Mouse (Mus musculus) intestine, embryonic 15.5 days (tissue): ENCODE data around the gene Fam71a. TPM values are rescaled to one million over a fixed set of nuclear protein-coding genes. Genes with fewer than 3 reads are reported as not detected.
"Not testable (repeated sequence)": the region's sequence is repeated elsewhere in the genome, so short reads cannot be mapped to it uniquely, and the experiment has no call there.

Experiments
- ATAC-seq: fragments of 200-750 bp; cut with Nextera tagmentation; 2 replicates; pipeline ENCODE4 v1.8.0; 2017; ENCODE audit warnings: moderate TSS enrichment, moderate library complexity
- H3K27ac ChIP-seq: fragments of 300-500 bp; sonication (generic); 2 replicates; pipeline ENCODE4 v1.5.1; 2015; ENCODE audit warnings: mild to moderate bottlenecking, inconsistent platforms
- H3K27me3 ChIP-seq: fragments of 300-500 bp; sonication (generic); replicated peaks from 2 replicates; pipeline ENCODE4 v1.6.1; 2015; ENCODE audit warnings: inconsistent platforms
- H3K36me3 ChIP-seq: fragments of 300-500 bp; sonication (generic); 2 replicates; pipeline ENCODE4 v1.6.1; 2015; ENCODE audit warnings: inconsistent platforms
- H3K4me1 ChIP-seq: fragments of 300-500 bp; sonication (generic); replicated peaks from 2 replicates; pipeline ENCODE4 v1.6.1; 2015; ENCODE audit warnings: inconsistent platforms
- H3K4me2 ChIP-seq: fragments of 300-500 bp; sonication (generic); replicated peaks from 2 replicates; pipeline ENCODE4 v1.6.1; 2015; ENCODE audit warnings: mild to moderate bottlenecking, inconsistent platforms
- H3K4me3 ChIP-seq: fragments of 300-500 bp; sonication (generic); replicated peaks from 2 replicates; pipeline ENCODE4 v1.5.1; 2015; ENCODE audit warnings: inconsistent platforms
- H3K9ac ChIP-seq: fragments of 300-500 bp; sonication (generic); 2 replicates; pipeline ENCODE4 v1.6.1; 2015; ENCODE audit warnings: inconsistent platforms
- H3K9me3 ChIP-seq: fragments of 300-500 bp; sonication (generic); 2 replicates; pipeline ENCODE4 v1.6.1; 2016; ENCODE audit warnings: inconsistent platforms
- WGBS: fragments of 180-500 bp; shearing (Covaris S2); methylation state at CpG from one replicate; pipeline ENCODE4 v1.1.7; 2015; 5-methylcytosine and 5-hydroxymethylcytosine counted together
- polyA plus RNA-seq: library from polyadenylated mRNA; unstranded; fragments of >200 nt; fragmentation: Nextera tagmentation; extraction: Ambion mirVana; gene quantifications from 2 replicates; pipeline ENCODE4 v1.2.1, GENCODE M21; 2015

Fam71a gene
- polyA plus RNA-seq, 1 experiment from 2014 or later, result not detected

DNA sequence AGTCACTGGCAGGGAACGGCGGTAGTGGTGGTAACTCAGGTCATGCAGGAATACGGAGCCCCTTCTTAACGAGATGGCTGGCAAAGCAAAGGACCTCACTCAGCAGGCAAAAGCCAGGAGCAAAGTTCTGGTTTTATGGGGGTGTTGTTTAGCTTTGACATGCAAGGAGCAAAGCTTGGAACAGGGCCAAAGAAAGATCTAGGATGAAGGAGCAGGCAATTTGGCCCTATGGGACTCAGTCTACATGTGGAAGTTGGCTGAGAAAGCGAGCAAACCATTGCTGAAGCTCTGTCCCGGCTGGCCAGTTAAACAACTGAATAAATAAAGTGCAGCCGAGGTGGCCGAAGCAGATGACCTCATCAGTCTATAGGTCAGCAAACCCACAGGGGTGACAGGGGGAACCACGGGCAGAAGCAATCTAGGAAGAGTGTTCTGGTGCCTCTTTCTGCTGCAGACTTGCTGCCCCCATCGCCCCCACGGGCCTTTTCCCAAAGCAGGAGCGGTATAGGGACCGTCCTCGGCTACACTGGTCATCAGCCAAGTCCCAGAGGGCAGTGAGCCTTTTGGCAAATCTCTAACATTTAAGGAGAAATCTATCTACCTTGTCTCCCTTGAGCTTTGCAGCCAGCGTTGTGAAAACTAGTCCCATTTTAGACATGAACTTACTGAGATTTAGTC is 14.0 kb upstream of the Fam71a start:
- Histone ChIP-seq H3K4me1 (peaks cover 33% of the 10 kb centered on the region), H3K4me3 (no peak overlapping the region), H3K9ac (peak overlapping the region; percentile 18; the same call in 1 of the 2 replicates), H3K27ac (peak overlapping the region; percentile 48; the same call in 1 of the 2 replicates), H3K27me3 (0 out of 2 replicates have a peak, but pooled peaks cover 2% of the 10 kb centered on the region), H3K4me2 (peak overlapping the region; percentile 33), H3K9me3 (no peaks in the 10 kb centered on the region), H3K36me3 (no peaks in the 10 kb centered on the region)
- WGBS, result 30% methylated on average over 15 of the region's 15 CpGs
- ATAC-seq, result no peak

DNA sequence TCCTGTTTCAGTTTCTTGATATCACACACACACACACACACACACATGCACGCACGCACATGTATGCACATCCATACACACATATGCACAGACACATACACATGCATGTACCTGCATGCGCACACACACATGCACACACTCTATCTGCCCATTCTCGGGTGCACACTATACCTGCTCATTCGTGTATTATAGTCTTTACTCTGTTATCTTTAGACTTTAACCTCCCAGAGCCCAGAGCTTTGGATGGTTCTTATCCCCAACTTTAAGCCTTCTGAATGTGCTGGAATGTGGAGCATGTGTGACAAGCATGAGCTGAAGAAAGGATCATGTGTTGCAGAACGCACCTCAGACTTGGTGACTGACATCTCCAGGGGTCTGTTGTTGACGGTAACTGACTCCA is 12.3 kb upstream of the Fam71a start:
- WGBS, result 61% methylated on average over 7 of the region's 7 CpGs
- Histone ChIP-seq H3K36me3 (no peaks in the 10 kb centered on the region), H3K4me1 (peaks cover 30% of the 10 kb centered on the region), H3K27ac (no peak overlapping the region), H3K9ac (no peak overlapping the region), H3K4me3 (no peak overlapping the region), H3K9me3 (no peaks in the 10 kb centered on the region), H3K4me2 (no peak overlapping the region), H3K27me3 (0 out of 2 replicates have a peak, but pooled peaks cover 2% of the 10 kb centered on the region)
- peak; percentile 62 for ATAC-seq

DNA sequence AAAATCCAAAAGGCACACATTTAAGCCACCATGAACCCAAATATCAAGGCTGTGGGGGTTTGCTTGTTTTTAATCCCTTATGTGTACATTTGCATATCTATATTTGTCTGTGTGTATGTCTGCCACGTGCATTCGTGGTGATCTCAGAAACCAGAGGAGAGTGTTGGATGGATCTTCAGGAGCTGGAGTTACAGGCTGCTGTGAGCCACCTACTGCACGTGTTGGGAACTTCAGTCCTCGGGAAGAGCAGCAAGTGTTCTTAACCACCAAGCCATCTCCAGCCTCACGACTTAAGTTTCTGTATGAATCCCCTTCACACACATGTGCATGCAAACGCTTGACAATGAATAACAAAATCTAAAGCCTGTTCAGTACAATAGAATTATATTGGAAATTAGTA is 7.9 kb upstream of the Fam71a start:
- no peaks in the 10 kb centered on the region for H3K4me1 ChIP-seq
- no peaks in the 10 kb centered on the region for H3K36me3 ChIP-seq
- H3K4me3 ChIP-seq, result no peak overlapping the region
- no peak overlapping the region for H3K4me2 ChIP-seq
- no peak for ATAC-seq
- no peaks in the 10 kb centered on the region for H3K27me3 ChIP-seq
- no peak overlapping the region for H3K9ac ChIP-seq
- WGBS, result 12% methylated on average over 6 of the region's 6 CpGs
- H3K9me3 ChIP-seq, result no peaks in the 10 kb centered on the region
- no peak overlapping the region for H3K27ac ChIP-seq

DNA sequence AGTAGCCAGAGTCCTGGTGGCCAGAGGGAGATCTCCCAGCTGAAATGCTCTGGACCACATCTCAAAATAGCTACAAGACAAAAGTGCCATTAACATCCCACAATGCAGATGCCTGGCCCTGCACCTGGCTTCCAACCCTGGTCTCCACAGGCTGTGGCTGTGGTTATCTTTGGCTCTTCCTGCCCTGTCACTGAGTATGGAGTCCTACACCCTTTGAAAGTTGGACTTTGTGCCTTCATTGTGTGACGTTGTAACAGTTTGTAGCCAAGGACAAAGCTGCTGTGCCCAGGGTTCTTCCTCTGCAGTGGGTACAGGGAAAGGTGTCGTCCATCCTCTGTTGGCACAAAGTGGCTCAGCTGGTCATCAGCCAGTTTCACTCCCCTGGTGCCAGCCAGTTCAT is 5.8 kb upstream of the Fam71a start:
- Histone ChIP-seq H3K36me3 (no peaks in the 10 kb centered on the region), H3K9me3 (no peaks in the 10 kb centered on the region), H3K4me1 (no peaks in the 10 kb centered on the region), H3K4me2 (no peak overlapping the region), H3K9ac (no peak overlapping the region), H3K27me3 (no peaks in the 10 kb centered on the region), H3K4me3 (no peak overlapping the region), H3K27ac (no peak overlapping the region)
- 75% methylated on average over 2 of the region's 2 CpGs for WGBS
- ATAC-seq, result no peak

DNA sequence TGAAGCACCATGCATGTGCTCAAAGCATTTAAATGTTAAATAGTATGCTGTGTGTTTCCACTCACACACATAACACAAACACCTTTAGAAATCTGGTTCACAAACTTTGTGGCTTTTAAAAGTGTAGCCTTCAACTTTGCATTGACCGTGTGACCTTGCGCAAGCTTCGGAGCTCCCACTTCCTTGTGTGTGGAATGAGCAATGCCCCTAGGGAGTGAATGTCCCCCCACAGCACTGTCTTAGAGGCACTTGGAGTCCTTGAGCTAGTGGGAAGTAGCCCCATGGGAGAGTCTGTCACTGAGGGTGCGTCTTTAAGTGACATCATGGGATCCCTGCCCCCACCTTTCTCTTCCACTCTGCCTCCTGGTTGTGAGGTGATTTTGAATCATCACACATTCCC is 1.6 kb upstream of the Fam71a start:
- Histone ChIP-seq H3K27ac (no peak overlapping the region), H3K9me3 (no peaks in the 10 kb centered on the region), H3K36me3 (no peaks in the 10 kb centered on the region), H3K4me1 (no peaks in the 10 kb centered on the region), H3K9ac (no peak overlapping the region), H3K4me3 (no peak overlapping the region), H3K4me2 (no peak overlapping the region), H3K27me3 (no peaks in the 10 kb centered on the region)
- ATAC-seq, result 0 out of 2 replicates have a peak, but pooled peaks have one; percentile 43
- 69% methylated on average over 4 of the region's 4 CpGs for WGBS

DNA sequence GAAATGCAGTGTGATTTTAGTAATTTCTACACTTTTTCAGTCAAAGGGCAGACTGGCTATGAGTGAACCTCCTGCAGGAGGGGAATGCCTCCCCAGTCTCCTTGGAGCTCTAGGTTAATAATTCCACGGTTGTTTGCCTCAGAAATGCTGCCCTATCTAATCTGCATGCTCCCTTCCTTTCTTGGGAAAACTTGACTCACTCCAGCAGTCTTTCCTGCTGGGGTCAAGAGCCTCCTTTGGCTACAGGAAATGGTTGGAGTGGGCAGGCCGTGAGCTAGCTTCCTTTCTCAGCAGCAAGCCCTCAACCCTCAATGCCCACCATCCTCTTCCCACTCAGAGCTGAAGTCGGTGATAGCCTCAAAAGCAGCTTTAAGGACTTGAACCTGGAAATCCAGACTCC is 10.3 kb downstream of the Fam71a start:
- H3K4me2 ChIP-seq, result no peak overlapping the region
- no peak overlapping the region for H3K27ac ChIP-seq
- no peaks in the 10 kb centered on the region for H3K36me3 ChIP-seq
- H3K9ac ChIP-seq, result no peak overlapping the region
- H3K27me3 ChIP-seq, result no peaks in the 10 kb centered on the region
- no peak overlapping the region for H3K4me3 ChIP-seq
- H3K4me1 ChIP-seq, result no peaks in the 10 kb centered on the region
- H3K9me3 ChIP-seq, result no peaks in the 10 kb centered on the region
- peak; percentile 51; the same call in 1 of the 2 replicates for ATAC-seq
- WGBS, result 31% methylated on average over 3 of the region's 3 CpGs

DNA sequence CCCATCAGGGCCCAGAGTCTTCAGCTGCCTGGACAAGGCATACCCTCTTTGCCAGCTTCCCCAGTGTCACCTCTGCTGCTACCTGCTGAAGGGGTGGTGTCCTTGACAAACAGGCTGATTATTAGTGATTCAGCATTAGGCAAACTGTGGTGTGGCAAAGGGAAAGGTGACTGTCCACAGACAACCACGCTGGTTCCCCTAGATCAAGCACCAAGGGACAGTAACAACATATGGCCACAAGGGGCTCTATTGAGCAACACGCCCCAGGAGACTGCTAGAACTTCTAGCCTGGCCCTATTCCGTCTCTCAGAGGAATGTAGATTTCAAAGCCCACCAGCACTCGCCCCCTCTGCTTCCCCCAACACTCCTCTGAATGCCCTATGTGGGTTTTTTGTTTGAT is 11.6 kb downstream of the Fam71a start:
- no peak overlapping the region for H3K4me3 ChIP-seq

DNA sequence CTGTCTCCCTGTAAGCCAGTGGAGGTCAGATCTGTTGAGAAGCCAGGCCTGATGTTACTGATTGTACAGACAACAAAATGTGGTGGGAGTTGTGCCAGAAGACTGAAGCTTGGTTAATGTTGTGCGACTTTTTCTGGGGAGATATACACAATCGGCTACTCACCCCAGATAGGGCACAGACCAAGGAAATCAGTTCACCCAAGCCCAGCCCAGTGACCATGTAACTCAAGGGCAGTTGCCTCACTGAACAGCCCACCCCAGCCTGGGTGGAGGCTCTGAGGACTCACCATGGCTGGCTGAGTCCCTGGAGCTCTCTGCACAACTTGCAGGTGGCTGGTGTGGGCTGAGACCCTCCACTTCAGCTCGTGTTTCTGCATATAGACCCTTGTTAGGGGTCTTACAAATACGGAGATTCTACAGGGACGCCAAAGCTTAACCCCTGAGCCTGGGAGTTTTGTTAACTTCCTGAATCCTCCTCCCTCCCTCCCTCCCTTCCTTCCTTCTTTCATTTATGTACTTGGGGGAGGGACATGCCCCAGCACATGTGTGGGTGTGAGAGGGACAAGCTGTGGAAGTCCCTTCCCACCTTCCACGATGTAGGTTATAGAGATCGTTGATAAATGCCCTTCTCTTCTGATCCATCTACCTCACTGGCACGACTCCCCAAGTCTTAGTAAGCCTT is 13.6 kb downstream of the Fam71a start:
- 75% methylated on average over 8 of the region's 8 CpGs for WGBS
- Histone ChIP-seq H3K9ac (no peak overlapping the region), H3K27ac (no peak overlapping the region), H3K36me3 (no peaks in the 10 kb centered on the region), H3K27me3 (no peaks in the 10 kb centered on the region), H3K4me3 (no peak overlapping the region), H3K4me2 (no peak overlapping the region), H3K9me3 (no peaks in the 10 kb centered on the region), H3K4me1 (no peaks in the 10 kb centered on the region)
- no peak for ATAC-seq

More for the DNA sequence above, 11.6 kb downstream of the Fam71a start:
- Histone ChIP-seq H3K27ac (no peak overlapping the region), H3K27me3 (no peaks in the 10 kb centered on the region), H3K9ac (no peak overlapping the region), H3K9me3 (no peaks in the 10 kb centered on the region), H3K4me1 (no peaks in the 10 kb centered on the region), H3K4me2 (no peak overlapping the region), H3K36me3 (no peaks in the 10 kb centered on the region)
- peak; percentile 59; the same call in 1 of the 2 replicates for ATAC-seq
- 24% methylated on average over 4 of the region's 4 CpGs for WGBS

DNA sequence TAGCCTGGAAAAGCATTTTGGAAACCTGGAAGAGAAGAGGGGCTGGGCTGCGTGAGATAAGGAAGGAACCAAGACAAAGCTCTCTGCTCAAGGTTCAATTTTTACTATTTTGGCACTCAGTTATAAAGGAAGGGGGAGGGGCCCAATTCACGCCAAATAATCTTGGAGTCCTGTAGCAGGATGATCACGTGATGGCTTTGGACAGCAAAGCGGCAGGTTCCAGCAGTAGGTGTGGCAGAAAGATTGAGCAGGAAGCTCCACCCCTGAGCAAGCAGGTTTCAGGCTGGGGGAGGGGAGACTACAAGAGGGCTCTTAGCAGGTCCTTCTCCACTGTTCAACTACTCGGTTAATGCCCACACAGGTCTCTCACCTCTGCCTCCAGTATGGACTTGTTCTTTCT is 15.1 kb downstream of the Fam71a start:
- 77% methylated on average over 5 of the region's 5 CpGs for WGBS
- H3K4me1 ChIP-seq, H3K27ac ChIP-seq, H3K36me3 ChIP-seq, H3K4me2 ChIP-seq, H3K9me3 ChIP-seq, H3K27me3 ChIP-seq, ATAC-seq, H3K4me3 ChIP-seq, H3K9ac ChIP-seq: not testable (repeated sequence)

DNA sequence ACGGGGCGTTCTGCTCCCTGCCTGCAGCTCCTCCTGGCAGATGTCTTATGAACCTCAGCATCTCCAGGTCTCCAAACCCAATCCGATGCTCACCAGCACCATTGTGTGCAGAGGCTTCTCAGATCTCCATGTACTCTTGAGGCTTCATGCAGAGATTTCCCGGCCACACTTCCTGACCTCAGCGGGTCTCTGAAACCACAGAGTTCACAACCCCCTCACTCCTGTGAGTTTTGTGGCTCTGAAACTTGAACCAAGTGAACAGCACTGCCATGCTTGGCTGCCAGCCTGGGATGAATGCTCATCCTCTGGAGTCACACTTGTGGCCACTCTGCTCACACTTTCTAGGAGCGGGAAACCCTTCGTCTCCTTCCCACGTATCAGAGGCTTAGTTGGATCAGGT is 23.6 kb downstream of the Fam71a start:
- Histone ChIP-seq H3K4me3 (no peak overlapping the region), H3K27ac (no peak overlapping the region), H3K9ac (no peak overlapping the region), H3K27me3 (0 out of 2 replicates have a peak, but pooled peaks cover 3% of the 10 kb centered on the region), H3K36me3 (no peaks in the 10 kb centered on the region), H3K4me2 (no peak overlapping the region), H3K9me3 (no peaks in the 10 kb centered on the region), H3K4me1 (no peaks in the 10 kb centered on the region)
- ATAC-seq, result no peak
- 87% methylated on average over 8 of the region's 8 CpGs for WGBS

DNA sequence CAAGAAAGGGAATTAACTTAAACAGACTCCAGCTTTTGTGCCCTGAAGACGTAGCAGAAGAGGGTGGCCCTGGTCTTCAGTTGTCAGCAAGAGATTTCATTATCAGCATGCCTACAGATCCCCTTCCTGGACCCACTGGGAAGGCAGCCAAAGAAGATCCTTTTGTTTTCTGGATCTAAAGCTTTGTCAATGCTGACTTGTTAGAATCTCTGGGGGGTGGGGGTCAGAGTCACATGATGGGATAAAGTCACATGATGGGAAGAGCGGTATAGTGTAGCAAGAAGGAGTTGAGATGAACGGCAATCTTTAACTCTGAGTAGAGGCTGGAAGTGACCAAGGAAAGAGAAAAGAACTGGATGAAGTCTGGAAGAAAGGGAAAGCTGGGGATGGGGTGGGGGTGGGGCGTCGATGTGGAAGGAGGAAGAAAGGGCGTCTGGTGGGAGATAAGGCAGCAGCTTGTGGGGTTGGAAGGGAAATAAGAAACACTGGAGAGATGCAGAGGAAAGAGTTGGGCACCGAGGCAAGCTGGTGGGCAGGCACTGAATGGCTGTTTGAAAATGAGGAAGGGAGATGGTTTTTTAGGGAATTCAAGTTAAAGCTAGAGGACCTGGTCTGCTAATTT is 25.6 kb downstream of the Fam71a start:
- ATAC-seq, result no peak
- Histone ChIP-seq H3K36me3 (no peaks in the 10 kb centered on the region), H3K27ac (no peak overlapping the region), H3K9ac (no peak overlapping the region), H3K9me3 (no peaks in the 10 kb centered on the region), H3K4me2 (no peak overlapping the region), H3K27me3 (0 out of 2 replicates have a peak, but pooled peaks cover 3% of the 10 kb centered on the region), H3K4me3 (no peak overlapping the region), H3K4me1 (no peaks in the 10 kb centered on the region)
- 59% methylated on average over 7 of the region's 7 CpGs for WGBS

DNA sequence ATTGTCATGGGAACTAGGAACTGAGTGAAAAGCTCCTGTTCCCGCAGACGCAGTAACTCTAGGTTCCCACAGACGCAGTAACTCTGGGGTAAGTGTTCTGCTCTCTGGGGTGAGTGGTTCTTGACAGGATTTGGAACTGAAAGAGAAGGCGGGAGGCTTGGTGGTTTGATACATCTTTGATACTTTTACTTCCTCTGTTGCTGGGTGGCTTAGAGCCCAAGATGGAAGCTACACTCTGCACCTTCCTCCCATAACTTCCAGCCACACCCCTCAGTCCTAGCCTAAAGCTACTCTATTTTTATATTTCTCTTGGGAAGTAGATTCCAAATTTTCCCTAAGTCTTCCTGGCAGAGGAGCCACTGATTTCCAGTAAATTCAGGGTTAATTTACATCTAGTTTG is 26.2 kb downstream of the Fam71a start:
- Histone ChIP-seq H3K4me2 (no peak overlapping the region), H3K4me3 (no peak overlapping the region), H3K36me3 (no peaks in the 10 kb centered on the region), H3K27me3 (0 out of 2 replicates have a peak, but pooled peaks cover 3% of the 10 kb centered on the region), H3K27ac (no peak overlapping the region), H3K9me3 (no peaks in the 10 kb centered on the region), H3K4me1 (0 out of 2 replicates have a peak, but pooled peaks cover 1% of the 10 kb centered on the region), H3K9ac (no peak overlapping the region)
- WGBS, result 88% methylated on average over 4 of the region's 4 CpGs
- ATAC-seq, result no peak
